Mouse (Mus musculus) c-Kit-positive CD71-negative TER-119-negative erythroid progenitor cells, embryonic 14.5 days (primary cell): ENCODE results near the gene Eef1b2.
A peak's percentile ranks its signal among the peaks of the same experiment; 100 is the strongest.
"Not testable (repeated sequence)": the region's sequence is repeated elsewhere in the genome, so short reads cannot be mapped to it uniquely, and the experiment has no call there.

Experiments
- DNase-seq: peaks from one replicate; pipeline ENCODE4 v3.0.0-alpha.2; 2013; ENCODE audit warnings: low read depth

Eef1b2 gene

GRCm38 (mm10) chr1:63176604-63177421 is at the start of gene Eef1b2, which contains the start of gene Ndufs1:
Eef1b2 (plus strand) TSS chr1:63176825.
Ndufs1 (minus strand) TSS chr1:63176833.
- peak; percentile 95 for DNase-seq

GRCm38 (mm10) chr1:63129273-63129672 is 47.4 kb upstream of the Eef1b2 start:
- DNase-seq = no peak

GRCm38 (mm10) chr1:63129857-63130690 is 46.6 kb upstream of the Eef1b2 start:
- DNase-seq = no peak

- no peak for DNase-seq
Measured at GRCm38 (mm10) chr1:63130883-63131282, 45.7 kb upstream of the Eef1b2 start.

- DNase-seq = no peak
Measured at GRCm38 (mm10) chr1:63131766-63132165, 44.9 kb upstream of the Eef1b2 start.

- no peak for DNase-seq
Measured at GRCm38 (mm10) chr1:63134530-63134929, 42.1 kb upstream of the Eef1b2 start.

- DNase-seq = no peak
Measured at GRCm38 (mm10) chr1:63137971-63138370, 38.7 kb upstream of the Eef1b2 start.

- DNase-seq = not testable (repeated sequence)
Measured at GRCm38 (mm10) chr1:63138586-63138985, 38.0 kb upstream of the Eef1b2 start.

GRCm38 (mm10) chr1:63140231-63140630 is 36.4 kb upstream of the Eef1b2 start:
- no peak for DNase-seq

GRCm38 (mm10) chr1:63168638-63169037 is 8.0 kb upstream of the Eef1b2 start:
- no peak for DNase-seq

GRCm38 (mm10) chr1:63175853-63176252 is 772 bp upstream of the Eef1b2 start:
- no peak for DNase-seq

GRCm38 (mm10) chr1:63176259-63176603 is 394 bp upstream of the Eef1b2 start:
- DNase-seq = no peak

GRCm38 (mm10) chr1:63178308-63178707 is 1.7 kb downstream of the Eef1b2 start:
- no peak for DNase-seq

GRCm38 (mm10) chr1:63180122-63180521 is 3.5 kb downstream of the Eef1b2 start:
- no peak for DNase-seq

GRCm38 (mm10) chr1:63180575-63180974 is 4.0 kb downstream of the Eef1b2 start:
- peak; percentile 14 for DNase-seq

- peak; percentile 97 for DNase-seq
Measured at GRCm38 (mm10) chr1:63181019-63181418, 4.4 kb downstream of the Eef1b2 start.

GRCm38 (mm10) chr1:63181480-63181879 is 4.9 kb downstream of the Eef1b2 start:
- no peak for DNase-seq

GRCm38 (mm10) chr1:63182212-63182611 is 5.6 kb downstream of the Eef1b2 start:
- DNase-seq = no peak

- peak; percentile 46 for DNase-seq
Measured at GRCm38 (mm10) chr1:63182636-63183270, 6.1 kb downstream of the Eef1b2 start.

GRCm38 (mm10) chr1:63185430-63185829 is 8.8 kb downstream of the Eef1b2 start:
- DNase-seq = not testable (repeated sequence)

- DNase-seq = no peak
Measured at GRCm38 (mm10) chr1:63188536-63188935, 11.9 kb downstream of the Eef1b2 start.

GRCm38 (mm10) chr1:63190851-63191250 is 14.2 kb downstream of the Eef1b2 start:
- DNase-seq = no peak
